Mouse (Mus musculus) cerebellum, adult 11 months (tissue): ENCODE results near the gene Klhdc7b.
A peak's percentile ranks its signal among the peaks of the same experiment; 100 is the strongest.

Experiments used
- DNase-seq: peaks from one replicate; pipeline ENCODE4 v3.0.0; 2022

Klhdc7b gene

DNA sequence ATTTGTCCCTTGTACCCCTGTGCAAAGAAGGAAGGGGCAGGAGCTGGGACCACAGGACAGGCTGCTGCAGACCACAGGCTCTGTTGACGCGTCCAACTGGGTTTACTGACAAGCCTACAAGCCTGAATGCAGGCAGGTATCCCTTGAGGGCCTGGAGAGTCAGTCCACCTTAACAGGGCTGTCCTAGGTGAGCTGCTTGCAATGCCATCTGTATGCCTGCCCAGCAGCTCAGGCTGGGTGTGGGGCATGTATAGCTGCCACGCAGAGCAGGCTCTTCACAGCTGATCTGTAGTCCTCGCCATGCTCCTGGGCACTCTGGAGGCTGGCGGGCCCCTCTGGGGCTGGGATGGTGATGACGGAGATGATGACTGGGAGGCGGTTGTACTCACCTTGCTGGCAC, at the start of gene Klhdc7b:
TSS of gene Klhdc7b (plus strand) at position 301 of the 400 bp plus-strand sequence.
- no peak for DNase-seq

DNA sequence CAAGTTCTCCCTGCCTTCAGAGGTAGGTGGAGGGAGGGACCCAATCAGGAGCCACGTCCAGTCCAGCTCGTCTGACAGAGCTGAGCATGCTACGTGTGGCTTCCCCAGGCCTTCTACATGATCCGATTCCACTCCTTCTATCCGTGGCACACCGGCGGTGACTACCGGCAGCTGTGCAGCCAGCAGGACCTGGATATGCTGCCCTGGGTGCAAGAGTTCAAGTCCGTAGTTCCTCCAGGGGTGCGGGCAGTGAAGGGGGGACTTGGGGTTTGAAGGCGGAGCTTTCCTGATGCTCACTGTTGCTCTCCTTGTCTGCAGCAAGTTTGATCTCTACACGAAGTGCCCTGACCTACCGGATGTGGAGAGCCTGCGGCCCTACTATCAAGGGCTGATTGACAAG, 48.3 kb upstream of the Klhdc7b start:
- DNase-seq, result no peak

DNA sequence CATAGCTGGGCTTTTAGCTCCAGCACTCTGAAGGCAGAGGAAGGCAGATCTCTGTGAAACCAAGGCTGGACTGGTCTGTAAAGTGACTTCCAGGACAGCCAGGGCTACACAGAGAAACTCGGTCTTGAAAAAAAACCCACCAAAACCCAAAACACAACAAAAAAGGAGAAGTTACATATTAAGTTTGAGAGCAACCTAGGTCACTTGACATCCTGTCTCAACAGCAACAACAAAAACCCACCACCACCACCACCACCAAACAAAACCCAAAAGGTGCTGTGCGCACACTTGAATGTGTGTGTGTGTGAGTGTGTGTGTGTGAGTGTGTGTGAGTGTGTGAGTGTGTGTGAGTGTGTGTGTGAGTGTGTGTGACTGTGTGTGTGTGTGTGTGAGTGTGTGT, 45.0 kb upstream of the Klhdc7b start:
- DNase-seq, result no peak

- no peak for DNase-seq
These were observed 44.6 kb upstream of the Klhdc7b start for GRCm38 (mm10) chr15:89340136-89340535.

- no peak for DNase-seq
These were observed 43.0 kb upstream of the Klhdc7b start for GRCm38 (mm10) chr15:89341678-89342077.

DNA sequence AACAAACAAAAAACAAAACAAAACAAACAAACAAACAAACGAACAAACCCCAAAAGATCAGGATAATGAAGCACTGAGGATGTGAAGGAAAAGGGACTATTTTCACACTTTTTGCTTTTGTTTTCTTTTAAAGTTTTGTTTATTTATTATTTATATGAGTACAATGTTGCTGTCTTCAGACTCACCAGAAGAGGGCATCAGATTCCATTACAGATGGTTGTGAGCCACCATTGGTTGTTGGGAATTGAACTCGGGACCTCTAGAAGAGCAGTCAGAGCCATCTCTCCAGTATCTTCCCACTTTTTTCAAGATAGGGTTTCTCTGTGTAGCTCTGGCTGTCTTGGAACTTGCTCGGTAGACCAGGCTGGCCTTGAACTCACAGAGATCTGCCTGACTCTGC, 41.4 kb upstream of the Klhdc7b start:
- DNase-seq, result no peak

DNA sequence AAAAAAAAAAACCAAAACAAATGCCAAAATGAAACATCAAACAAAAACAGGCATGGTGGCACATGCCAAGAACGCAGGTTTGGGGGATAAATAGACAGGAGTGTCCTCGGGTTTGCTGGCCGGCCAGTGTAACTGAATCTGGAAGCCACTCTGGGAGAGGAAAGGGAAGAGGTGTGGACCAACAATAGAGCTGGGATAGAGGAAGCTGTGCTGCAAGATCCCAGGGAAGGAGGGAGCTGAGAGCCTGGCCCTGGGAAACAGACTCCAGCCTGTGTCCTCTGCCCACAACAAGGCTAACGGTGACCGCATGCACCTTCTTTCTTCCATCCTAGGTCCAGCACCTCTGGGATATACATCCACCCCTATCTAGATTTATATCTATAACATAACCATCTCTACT, 34.3 kb upstream of the Klhdc7b start:
- no peak for DNase-seq

GRCm38 (mm10) chr15:89351302-89351701, 33.4 kb upstream of the Klhdc7b start:
- DNase-seq, result no peak

GRCm38 (mm10) chr15:89352054-89352453, 32.7 kb upstream of the Klhdc7b start:
- no peak for DNase-seq

DNA sequence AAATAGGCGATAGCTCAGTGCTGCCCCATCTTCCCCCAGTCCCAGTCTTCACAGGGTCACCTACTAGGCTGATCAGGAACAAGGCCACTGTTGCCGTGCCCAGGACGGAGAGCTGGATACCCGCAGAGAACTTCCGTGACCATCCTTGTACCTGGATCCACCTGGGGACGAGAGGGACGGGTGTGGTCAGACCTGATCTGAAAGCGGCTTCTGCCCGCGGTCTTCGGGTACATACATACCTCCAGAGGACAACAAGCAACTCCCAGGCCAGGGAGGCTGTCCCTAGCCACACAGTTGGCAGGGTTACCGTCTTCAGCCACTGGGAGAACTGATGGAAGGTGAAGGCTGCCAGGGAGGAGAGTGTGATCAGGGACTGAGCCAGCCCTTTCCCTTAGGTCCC, 31.9 kb upstream of the Klhdc7b start:
- no peak for DNase-seq

- DNase-seq, result no peak
These were observed 30.9 kb upstream of the Klhdc7b start for GRCm38 (mm10) chr15:89353837-89354236.

- DNase-seq, result no peak
These were observed 30.3 kb upstream of the Klhdc7b start for GRCm38 (mm10) chr15:89354455-89354854.

DNA sequence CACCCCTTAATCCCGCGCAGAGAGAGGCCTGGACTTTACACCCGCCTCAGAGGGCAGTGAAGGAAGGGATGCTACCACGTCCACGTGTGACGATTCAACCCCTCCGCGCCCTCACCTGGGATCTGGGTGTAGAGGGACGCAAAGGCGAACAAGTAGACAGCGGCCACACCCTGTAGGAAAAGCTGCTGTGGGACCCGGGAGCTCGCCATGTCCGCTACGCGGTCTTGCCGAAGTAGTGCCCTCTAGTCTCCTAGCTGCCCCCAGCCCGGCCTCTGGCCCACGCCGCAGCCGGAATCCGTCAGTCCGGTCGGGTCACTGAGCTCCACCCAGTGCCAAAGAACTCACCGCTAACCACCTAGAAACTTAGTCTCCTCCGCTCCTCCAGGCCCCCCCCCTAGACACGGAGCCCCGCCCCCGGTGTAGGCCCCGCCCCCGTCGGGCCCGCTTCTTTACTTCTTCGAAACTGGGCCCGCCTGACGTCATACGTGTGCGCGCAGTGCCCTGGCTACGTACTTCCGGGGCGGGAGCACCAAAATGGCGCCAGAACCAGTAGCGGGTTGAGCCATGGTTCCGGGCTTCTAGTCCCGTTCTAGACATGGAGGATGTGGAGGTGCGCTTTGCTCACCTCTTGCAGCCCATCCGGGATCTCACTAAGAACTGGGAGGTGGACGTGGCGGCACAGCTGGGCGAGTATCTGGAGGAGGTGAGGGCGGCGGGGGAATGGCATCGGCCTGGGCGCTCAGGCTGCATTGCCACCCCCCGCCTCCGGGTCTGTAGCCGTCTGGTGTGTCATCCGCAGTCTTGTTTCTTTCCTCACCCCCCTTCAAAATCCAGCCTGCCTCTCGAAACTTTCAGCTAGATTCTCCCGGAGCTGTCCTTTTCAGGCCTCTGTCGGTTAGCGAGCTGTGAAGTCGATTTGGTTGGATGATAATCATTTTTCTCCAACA, 29.2 kb upstream of the Klhdc7b start, which contains the start of the genes Lmf2 and Ncaph2:
TSS of gene Lmf2 (minus strand) at position 419 of the 947 bp plus-strand sequence.
TSS of gene Ncaph2 (plus strand) at position 479 of the 947 bp plus-strand sequence.
- peak; percentile 92 for DNase-seq

- no peak for DNase-seq
These were observed 28.3 kb upstream of the Klhdc7b start for GRCm38 (mm10) chr15:89356372-89356771.

DNA sequence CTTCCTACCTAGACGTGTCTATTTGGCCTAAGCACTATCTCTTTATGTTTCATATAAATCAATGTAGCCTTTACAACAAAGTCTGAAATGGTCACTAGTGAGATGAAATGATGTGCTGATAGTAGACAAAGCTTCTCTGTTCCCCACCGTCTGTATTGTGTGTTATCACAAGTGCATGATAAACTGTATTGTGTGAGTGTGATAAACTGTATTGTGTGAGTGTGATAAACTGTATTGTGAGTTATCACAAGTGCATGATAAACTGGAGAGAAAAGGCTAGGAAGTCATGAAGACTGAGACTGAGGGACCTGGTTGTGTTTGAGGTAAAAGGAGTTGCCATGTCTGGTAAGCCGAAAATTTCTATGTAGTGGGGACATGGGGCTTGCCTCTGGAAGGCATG, 25.9 kb upstream of the Klhdc7b start:
- DNase-seq, result no peak

- no peak for DNase-seq
These were observed 21.7 kb upstream of the Klhdc7b start for GRCm38 (mm10) chr15:89363051-89363450.

GRCm38 (mm10) chr15:89365141-89365551, 19.6 kb upstream of the Klhdc7b start:
- peak; percentile 87 for DNase-seq

DNA sequence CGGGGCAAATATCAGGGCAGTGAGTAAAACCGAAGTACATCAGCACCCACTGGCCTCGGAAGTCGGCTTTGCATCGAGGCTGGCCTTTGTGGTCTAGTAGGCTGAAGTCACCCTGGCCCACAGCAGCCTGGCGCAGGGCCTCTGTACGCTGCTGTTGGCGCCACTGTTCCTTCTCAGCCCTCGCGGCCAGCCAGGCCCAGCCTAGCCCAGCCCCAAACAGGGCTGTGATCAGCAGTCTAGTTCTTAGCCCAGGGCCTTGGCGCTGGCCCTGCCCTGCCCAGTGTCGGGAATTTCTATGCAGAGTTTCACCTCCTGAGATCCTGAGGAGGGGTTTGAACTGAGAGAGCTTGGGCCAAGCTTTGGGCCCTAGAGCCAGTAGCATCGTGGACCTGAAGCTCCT, 12.6 kb upstream of the Klhdc7b start:
- DNase-seq, result no peak

- DNase-seq, result no peak
These were observed 12.2 kb upstream of the Klhdc7b start for GRCm38 (mm10) chr15:89372536-89372935.

DNA sequence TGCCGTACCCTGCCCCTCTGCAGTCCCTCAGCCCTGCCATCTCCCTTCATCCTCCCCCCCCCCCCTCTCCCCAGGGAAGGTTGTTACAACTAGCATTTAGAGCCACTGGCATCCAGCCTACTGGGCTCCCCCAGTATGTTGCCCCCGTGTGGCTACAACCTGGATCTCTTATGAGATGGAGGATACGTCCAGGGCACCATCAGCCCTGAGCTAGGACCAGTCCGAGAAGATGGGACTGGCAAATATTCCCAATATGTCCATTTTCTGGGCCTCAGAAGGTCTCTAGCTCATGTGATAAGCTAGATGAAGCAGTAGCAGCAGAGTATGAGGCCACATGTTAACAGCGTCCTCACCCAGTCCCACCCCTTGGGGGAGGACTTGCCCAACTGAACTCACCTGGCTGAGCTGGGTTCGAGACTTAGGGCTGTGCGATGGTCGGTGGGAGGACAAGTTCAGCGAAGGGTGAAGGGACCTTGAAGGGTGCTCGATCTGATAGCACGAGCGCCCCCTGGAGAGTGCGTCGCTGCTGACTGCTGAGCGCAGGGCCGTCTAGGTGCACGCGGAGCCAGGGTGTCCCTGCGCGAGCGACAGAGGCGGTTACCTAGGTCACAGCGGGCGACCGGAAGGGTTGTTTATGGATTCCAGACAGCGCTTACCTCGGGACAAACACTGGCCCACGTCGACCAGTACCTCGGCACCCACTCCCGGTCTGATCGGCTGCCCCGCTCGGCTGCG, 11.5 kb upstream of the Klhdc7b start:
- peak; percentile 80 for DNase-seq

DNA sequence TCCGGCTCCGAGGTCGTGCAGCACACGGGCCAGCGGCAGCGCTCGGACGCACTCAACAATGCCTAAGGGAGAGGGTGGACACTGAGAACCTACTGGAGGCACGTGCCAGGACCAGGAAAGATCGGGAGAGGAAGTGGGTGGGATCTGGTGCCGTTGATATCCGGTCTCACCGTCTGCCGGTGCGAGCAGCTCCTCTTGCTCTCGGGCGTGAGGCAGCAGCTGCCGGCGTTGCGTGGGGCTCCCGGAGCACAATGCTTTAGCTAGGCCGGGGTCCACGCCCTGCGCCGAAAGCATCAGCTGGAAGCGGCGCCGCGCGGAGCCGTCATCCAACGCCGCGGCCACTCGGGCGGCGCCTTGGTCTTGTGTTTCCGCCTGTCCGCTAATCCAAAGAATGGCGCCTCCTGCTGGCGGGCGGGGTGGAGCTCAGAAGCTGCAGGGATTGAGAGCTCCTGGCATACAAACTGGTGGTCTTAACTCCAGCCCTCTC, 10.9 kb upstream of the Klhdc7b start, which contains the start of gene Sco2:
TSS of gene Sco2 (minus strand) at position 85 of the 487 bp plus-strand sequence.
- DNase-seq, result peak; percentile 91

DNA sequence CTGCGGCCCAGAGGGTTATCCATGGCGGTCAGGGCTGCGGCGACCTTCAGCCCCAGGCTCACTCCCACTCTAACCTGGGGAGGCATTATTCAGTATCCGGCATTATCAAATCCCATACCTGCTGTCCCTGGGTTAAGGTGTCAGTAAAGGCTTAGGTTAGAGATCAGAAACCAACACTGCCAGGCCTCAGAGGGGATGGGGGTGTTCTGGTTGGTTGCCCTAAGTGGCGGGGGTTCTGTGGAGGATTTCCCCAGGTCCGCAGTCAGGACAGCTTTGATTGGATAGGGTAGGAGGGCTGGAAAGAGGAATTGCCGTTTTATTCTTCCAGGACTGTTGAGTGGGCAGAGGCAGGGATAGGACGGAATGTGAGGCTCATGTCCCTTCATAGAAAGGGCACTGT, 10.4 kb upstream of the Klhdc7b start:
- no peak for DNase-seq

GRCm38 (mm10) chr15:89374801-89375534, 9.7 kb upstream of the Klhdc7b start:
- no peak for DNase-seq
